Mouse (Mus musculus) testis, adult 2 months (tissue): ENCODE measurements at regions not wholly inside any gene's neighbourhood (a gene's known extent, or its start where the extent isn't known, plus 50 kb on each side); places are given as distances from the start of the nearest gene placed in this dataset.

ENCODE experiments used
- CTCF ChIP-seq: fragments of 200-500 bp; IDR thresholded peaks from 2 replicates; pipeline ENCODE4 v1.5.1; 2012; ENCODE audit warnings: low read depth, mild to moderate bottlenecking, inconsistent platforms, low read length, moderate library complexity; ENCODE audit not compliant: control insufficient read depth, insufficient read depth, insufficient replicate concordance
- POLR2A ChIP-seq: fragments of 200-500 bp; IDR thresholded peaks from 2 replicates; pipeline ENCODE4 v1.6.1; 2012; ENCODE audit warnings: low read depth, mild to moderate bottlenecking, inconsistent platforms, low read length, moderate library complexity; ENCODE audit not compliant: control insufficient read depth

GRCm38 (mm10) chr13:90279355-90279754 lies 189.9 kb upstream of the Xrcc4 start:
- TF ChIP-seq CTCF (no peak), POLR2A (no peak)
